Mouse (Mus musculus): ENCODE measurements at regions not wholly inside any gene's neighbourhood (a gene's known extent, or its start where the extent isn't known, plus 50 kb on each side); places are given as distances from the start of the nearest gene placed in this dataset.

DNA sequence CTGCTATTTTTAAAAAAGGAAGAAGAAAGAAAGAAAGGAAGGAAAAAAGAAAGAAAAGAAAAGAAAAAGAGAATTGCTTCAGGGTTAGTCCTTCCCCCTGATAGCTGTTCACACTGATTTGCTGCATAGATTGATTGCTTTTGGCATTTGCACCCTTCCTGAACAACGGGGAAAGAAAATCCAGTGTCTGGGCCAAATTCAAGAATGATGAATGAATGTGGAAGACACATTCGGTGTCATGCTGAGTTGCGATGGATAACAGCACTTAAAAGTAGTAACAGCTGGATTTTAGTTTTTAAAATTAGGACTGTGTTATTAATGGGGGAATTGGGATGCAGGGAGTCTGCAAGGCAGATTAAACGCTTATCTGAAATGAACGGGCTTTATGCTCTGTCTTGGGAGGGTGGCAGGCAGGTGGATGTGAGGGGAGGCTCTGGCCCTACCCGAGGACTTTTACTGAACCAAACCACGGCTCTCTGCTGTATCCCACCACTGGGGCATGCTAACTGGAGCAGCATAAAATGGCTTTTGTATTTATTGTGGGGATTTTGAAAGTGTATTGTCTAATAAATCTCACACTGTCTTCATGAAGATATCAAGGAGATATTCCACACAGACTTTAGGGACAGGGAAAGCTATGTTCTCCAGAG lies 114.4 kb downstream of the Lca5 start:
- DNase-seq = no peak

DNA sequence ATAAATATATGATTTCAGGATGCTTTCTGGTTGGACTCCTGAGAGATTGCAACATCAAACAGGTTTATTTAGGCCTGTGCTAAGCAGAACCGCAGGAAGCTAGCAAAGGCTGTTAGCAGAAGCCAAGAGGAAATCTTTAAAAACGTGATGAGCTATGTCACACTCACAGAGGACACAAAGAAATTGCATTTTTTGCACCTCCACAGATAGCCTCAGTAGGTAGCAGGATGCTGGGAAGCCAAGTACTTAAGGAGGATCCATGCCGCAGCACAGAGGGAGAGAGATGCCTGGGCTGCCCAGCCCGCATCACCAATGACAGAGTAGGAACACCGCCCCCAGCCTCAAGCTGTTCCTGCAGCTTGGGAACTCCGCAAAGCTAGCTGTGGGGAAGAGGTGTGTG lies 115.0 kb downstream of the Lca5 start:
- DNase-seq = peak; percentile 70

DNA sequence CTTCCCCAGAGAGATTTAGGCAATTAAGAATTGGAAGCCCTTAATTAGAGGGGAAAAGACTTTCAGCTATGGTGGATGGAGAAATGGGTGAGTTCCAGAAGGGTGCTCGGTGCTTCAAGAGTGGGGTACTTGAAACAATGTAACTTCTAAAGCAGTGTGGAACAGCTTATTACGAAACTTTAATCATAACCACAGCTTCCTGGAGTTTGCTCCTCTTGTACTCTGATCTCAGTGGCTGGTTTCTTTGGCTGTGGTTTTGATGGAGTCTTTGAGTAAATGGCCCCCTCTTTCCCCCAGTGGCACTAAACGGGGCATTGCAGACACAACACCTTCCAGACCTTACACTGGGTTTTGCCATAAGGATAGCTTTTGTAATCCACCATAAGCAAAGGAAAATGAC lies 116.6 kb downstream of the Lca5 start:
- DNase-seq = no peak

DNA sequence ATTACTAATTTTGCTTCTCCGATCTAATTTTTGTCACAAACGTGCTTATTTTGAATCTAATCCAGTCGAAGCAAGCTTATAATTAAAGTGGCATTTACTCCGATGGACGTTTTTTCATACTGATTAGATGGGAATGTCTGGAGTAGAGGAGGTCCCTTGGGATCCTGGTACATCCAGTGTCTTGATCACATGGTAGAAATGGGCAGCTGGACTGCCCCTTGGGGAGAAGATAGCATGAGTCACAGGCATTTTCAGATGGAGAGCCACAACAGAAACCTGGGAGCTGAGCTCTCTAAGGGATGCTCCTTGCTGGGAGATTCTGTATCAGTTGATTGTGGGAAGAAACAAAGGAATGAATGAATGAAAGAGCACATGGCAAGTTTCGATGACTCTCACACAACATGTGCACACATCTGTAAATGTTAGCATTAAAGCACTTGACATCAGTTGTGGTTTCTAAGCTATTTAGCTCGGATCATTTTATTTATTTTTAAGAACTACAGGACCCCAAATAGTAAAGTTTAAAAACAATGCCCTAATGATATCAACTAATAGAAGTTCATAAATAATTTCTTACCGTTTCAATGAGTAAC lies 117.8 kb downstream of the Lca5 start:
- DNase-seq = no peak

DNA sequence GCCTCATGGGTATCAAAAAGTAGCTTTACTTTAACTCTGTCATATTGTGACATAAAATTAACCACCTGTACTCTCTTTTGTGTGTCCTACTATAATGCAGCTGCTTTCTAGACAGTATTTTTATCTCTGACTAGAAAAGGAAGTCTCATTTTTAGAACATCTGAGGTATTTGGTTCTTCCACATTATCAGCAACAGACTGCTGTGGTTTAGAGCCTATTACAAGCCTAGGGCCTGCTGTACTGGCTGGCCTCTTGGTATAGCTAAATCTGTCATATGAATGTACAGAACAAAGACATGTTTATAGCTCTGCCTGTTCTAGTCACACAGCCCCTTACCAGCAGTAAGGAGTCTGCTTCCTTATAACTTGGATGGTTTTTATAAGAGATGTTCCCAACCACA lies 119.1 kb downstream of the Lca5 start:
- no peak for DNase-seq

DNA sequence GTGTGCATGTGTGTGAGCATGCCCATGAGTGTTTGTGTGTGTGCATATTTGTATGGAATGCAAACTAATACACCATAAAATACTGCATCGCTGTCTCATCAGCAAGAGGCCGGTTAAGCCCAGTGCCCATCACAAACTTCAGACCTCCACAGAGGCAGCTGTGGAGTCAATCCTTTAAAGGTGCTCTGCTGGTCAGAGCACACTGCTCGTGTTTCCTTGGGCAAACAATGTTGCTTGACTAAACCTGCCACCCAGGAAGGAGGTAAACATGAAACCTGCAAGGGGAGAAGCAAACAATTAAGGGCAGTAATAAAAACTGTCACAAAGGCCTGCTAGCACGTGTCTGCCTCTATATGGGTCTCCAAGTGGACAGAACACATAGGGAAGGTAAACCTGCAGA lies 120.1 kb downstream of the Lca5 start:
- no peak for DNase-seq

DNA sequence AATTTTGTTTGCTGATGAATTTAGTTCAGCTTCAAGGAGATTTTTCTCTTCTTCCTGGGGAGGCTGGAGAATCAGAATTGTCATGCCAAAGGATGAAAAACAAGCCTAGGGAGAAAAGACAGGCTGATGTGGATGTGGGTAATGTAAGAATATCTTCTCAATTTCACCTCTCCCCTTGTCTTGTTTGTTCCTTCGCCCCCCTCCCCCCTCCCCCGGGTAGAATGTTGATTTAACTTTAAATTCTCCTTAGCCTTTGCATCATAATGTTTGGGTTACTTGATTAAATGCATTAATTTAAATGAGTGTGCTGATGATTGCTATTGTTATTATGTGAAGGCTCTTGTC lies 124.1 kb downstream of the Lca5 start:
- DNase-seq = no peak

DNA sequence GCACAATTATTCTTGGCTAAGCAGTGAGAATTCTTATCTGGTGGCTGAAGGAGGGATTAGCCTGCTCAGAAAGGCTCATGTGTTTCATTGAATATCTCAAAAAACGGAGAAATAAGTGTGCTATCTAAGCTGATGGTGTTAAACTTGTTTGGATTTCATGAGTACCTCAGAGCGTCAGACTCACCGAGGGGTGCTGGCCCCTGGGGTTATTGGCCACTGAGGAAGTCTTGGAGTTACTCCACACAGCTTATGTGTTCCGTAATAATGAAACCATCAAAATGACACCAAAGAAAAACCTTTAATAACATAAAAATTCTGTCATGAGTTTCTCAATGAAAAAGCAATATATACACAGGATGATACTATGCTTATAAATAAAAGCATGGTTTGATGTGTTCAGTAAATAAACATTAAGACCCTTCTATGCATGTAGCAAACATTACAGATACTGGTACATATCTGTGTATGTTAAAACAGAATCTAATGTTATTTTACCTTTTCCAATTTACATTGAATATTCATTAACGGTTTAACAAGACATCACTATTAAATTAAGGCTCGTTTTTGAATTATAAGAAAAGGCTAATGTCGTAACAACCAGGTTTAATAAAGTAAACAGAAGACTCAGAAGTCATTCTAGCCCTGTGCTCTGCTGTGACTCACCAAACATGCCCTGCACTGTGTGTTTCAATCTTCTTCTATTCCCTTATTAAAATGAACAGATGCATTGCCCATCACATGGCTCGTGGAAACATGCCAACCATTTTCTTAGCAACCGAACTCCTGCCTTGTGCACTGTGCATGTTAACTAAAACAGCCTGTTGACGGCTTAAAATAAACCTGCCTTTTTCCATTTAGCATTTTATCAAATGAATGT lies 124.7 kb downstream of the Lca5 start:
- DNase-seq = no peak

DNA sequence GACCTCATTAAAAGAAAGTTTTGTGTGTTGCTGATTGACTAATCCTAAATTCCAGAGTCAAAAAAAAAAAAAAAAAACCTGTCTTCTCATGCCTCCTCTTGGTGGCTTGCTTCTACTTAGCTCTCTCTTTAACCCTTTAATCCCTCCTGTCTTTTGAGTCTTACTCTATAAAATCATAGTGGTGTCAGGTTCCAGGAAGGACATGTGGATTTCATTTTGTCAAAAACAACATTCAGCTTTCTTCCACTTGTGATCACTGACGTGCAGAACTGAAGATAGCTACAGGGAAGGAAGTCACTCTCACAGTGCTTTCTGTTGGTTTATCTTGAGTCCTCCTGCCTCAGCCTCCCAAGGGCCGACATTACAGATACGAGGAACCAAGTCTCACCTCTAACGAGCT lies 132.2 kb downstream of the Lca5 start:
- DNase-seq = peak; percentile 33

DNA sequence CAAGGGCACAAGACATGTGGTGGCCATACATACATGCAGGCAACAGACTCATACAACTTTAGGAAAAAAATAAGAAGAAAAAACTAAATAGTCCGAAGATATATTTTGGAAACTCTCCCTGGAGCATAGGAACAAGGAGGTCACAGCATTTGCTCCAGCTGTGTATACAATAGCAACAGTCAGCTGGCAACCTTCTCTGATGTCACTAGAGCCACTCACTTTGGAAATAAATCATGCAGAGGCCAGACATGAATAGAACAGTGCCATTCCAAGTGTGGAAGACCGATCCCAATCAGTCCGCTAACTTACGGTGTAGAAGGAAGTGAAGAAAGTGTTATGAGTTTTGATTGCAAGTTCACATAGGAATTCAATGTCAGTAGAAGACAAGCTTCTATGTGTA lies 132.8 kb downstream of the Lca5 start:
- DNase-seq = no peak

DNA sequence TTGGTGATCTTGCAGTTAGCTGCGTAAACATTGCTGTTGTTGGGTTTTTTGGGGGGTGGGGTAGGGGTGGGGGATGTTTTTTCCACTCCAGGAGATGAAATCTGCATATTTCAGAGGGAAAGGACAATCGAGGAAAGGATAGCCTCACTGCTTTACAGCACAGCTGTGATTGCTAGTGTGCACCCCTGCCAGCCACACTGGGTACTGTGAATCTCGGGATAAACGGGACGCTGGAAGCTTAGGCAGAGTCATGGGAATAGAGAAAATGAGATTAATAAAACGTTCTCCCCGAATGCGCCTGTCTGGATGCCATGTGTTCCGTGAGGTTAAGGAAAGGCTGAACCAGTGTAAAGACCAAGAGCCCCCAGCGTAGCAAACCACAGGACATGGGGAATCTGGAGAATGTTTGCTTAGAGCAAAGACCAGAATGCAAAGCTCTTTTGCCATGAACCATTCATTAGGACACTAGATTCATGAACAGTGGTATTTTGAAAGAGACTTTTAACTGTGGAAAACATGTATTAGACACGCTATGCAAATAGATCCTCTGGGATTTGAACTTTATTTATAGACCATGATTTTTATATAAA lies 133.5 kb downstream of the Lca5 start:
- DNase-seq = peak; percentile 33

DNA sequence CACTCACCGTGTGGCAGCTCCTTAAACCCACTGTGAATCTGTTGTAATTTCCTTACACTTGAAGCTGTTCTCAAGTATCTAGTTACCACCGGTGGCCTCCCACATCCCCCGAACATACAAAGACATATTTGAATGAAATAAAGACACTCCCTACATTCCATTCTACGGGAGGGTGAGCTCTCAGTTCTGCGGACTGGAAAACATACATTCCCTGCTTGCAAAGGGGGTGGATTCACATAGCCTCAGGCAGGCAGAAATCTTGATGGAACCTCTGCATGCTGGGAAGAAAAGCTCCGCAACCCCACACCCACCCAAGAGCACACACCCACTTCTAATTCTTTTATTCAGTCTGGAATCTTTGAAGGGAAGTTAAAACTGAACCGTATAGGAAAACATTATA lies 136.0 kb downstream of the Lca5 start:
- peak; percentile 35 for DNase-seq

DNA sequence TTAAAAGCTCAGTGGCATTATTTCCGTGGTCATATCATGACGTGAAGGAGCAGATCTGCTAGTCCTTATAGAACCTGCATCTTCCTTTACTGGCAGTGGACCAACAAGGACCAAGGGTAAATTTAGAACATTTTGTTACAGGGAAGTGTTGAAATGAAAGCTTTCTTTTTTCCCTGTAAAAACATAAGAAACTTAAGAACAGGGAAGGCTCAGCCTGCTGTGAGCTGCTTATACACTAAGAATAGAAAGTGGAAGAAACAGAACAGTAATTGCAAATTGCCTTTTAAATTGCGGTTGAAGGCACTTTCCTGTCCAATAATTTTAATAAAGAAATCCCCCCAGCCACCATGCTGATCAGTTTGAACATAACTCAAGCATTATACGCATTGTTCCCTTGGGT lies 140.4 kb downstream of the Lca5 start:
- no peak for DNase-seq

DNA sequence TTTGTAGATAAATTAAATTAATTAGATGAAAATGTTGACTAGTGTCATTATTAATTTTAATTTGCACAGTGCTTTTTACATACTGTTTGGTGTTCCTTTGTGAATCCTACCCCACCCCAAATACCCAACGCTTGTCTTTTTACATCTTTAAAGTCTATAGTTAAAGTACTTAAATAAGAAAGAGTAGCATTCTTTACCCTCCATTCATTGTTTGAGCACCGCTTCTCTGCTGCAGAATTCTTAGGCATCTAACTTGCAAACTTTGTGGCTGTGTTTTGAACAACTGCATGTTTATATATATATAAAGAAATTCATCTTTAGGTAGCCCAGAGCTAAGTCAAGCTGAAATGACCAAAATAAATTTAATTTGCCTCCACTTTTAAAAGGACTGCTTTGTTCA lies 140.9 kb downstream of the Lca5 start:
- DNase-seq = no peak

DNA sequence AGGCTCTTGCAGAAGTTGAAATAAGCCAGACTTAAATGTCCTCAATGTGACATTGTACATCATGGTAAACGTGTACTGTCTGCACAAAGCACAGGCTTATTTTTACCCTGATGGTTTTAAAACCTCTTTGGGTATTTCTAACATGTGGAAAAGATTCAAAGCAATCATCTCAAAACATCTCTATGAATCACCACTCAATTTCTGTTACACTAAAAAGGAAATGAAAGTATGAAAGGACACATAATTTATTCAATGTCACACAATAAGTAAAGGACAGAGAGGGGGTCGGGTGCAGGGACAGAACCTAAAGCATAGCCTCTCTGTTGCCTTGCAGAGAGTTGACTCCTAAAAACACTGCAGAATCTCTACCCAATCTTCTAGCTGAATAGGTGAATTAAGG lies 141.3 kb downstream of the Lca5 start:
- DNase-seq = no peak

DNA sequence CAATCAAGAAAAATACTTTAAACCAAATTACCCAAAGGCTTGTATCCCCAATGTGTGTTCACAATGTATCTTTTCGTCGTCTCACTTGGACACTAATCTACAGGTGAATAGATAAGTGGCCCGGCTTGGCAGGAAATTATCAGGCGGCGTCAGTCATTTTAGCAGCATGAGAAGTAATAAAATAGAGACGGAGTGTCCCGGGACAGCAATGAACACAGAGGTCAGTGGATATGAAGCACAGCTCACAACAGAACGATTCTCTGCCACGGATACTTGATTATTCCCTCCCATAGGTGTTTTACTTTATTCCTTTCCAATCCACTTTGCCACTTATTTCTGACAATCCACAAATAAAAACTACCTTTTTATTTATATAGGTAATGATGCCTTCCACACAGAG lies 145.5 kb downstream of the Lca5 start:
- no peak for DNase-seq

DNA sequence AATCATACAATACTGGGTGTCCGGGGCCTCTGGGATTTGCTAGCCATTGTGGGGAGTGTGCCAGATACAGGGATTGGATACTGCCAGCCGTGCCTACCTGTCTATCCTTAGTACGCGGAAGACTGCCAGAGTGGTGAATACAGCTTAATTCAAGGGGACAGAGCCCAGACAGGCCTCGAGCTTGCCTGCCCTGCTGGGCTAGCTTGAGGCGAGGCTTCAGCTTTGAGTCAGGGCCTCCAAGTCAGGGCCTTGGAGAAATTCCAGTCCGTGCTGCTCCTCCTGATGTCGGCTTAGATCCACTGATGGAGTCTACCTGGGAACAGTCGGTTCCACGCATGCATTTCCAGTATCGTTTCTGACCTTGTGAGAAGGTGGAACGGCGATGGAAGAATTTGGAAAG lies 146.5 kb downstream of the Lca5 start:
- no peak for DNase-seq

DNA sequence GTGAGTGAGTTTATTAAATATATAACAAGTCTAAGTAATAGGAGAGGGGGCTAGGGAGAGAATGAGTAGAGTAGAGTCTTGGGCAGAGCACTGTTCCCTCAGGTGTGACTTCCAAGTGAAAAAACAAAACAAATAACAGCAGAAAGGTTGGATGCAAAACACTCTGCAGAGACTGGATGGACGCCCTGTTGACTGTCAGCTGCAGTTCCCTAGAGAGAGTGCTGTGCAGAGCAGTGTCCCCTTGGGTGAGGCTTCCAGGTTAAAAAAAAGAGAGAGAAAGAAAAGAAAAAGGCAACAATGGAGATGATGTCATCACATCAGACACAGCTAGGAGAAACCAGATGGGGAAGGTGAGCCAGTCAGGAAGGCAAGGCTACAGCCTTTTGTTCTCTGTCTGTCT lies 137.6 kb upstream of the Hmgn3 start:
- no peak for DNase-seq

DNA sequence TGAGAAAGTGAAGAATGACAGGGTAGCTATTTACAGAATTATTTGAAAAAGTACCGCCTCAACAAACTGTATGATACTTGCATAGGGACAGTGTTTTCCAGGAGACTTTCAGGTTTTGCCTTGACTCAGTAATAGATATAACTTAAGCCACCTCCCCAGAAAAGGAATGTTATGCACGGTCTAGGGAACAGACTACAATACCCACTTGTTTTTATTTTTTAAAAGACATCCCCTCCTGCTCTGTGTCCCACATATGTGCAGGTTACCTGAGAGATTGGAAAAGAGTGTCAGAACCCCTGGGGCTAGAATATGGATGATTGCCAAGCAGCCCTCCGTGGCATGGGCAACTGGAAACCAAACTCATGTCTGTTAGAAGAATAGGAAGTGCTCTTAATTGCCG lies 137.2 kb upstream of the Hmgn3 start:
- DNase-seq = no peak

DNA sequence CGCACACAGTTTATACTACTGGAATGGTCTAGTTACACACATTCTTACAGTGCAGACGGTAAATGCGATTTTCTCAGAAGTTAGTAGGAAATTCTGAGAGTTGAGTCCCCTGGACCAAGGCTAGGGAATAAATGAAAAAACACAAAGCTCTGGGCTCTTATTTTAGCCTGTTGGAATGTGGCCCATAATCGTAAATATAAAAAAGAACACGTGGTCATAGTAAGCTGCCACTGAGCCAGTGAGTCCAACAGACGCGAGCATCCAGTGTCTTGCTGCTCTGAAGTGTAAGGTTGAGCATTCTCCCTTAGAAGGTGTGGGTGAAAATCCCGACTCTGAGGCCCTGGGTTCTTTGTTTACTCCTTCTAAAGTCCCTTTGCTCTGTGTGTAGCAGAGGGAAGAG lies 136.8 kb upstream of the Hmgn3 start:
- no peak for DNase-seq

DNA sequence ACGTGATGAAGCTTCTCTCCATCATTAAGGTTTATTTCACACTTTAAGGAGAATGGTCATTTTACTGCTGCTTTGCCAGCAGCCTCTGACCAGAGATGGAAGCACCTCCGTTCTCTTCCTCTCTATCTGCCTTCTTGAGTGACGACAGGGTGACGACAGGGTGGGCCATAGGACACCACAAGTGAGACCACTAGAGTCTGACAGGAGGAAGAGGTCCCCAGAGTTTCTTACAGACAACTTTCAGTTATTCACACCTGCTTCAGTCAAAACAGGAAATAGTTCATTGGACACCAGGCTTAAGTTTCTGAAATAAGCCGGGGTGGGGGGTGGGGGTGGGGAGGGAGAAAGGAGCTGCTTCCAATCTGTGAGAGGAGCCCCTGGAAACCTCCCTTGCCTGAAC lies 131.3 kb upstream of the Hmgn3 start:
- DNase-seq = no peak

DNA sequence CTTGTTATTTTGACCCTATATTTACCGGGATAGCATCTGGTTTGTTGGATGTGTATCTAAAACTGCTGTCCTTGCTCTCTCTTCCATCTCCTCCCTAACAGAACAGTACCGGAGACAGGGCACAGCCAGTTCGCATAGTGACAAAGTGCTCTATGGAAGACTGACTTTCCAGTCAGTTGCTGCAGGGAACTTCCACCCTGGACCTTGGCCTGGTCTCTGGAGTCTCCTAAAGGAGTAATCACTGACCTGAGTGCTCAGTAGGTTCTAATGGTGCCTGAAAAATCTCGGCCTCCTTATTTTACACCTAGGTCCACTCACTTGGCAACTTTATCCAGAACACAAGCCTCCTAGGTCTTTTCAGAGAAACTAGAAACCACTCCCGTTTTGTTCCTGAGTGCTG lies 130.9 kb upstream of the Hmgn3 start:
- no peak for DNase-seq

DNA sequence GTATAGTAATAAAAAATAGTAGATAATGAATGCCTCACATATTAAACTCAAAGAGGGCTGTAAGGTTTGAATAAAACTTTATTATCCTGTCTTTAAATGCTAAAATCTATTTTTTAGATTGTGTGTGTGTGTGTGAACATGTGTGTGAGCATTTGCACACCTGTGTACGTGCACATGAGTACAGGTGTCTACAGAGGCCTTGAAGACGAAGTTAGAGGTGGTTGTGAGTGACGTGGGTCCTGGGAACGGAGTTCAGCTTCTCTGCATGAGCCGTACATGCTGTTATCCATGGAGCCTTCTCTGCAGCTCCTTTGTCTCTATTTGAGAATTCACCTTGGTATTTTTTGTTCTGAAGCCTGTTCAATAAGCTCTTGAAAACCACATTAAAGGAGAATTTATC lies 129.8 kb upstream of the Hmgn3 start:
- no peak for DNase-seq

DNA sequence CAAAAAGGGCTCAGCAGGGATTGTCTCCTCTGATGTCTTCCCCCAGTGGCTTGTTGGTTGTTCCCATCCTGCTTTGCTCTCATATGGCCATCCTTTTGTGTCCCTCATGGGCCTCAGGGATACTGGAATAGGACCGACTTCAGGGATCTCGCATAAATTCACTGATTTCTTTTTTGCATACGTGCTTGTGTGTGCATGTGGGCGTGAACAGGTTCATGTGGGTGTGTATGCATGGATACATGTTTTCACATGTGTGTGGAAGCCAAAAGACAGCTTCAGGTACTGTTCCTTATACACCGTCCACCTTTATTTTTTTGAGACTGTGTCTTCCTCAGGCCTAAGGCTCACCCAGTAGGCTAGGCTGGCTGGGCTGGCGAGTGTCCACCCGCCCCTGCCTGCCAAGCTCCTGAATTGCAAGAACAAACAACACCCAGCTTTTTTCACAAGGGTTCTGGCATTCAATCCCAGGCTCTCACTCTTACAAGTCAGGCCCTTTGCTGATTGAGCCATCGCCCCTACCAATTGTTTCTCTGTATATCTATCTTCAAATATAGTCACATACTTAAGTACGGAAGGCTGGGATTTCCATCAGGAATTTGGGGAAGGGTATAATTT lies 127.0 kb upstream of the Hmgn3 start:
- DNase-seq = no peak
